Mouse (Mus musculus): ENCODE results near the gene Otub2.

The Otub2 gene

GRCm38 (mm10) chr12:103388505-103389347 lies at the start of gene Otub2:
Gene Otub2 (plus strand): TSS chr12:103388682.
- peak; percentile 96 for DNase-seq (ENCODE audit: low read depth, low spot score)

- DNase-seq (ENCODE audit: low read depth, low spot score), result no peak
These were observed 47.3 kb upstream of the Otub2 start for GRCm38 (mm10) chr12:103341212-103341611.

GRCm38 (mm10) chr12:103343456-103343855 lies 45.0 kb upstream of the Otub2 start:
- no peak for DNase-seq (ENCODE audit: low read depth, low spot score)

GRCm38 (mm10) chr12:103344934-103345333 lies 43.5 kb upstream of the Otub2 start:
- no peak for DNase-seq (ENCODE audit: low read depth, low spot score)

- no peak for DNase-seq (ENCODE audit: low read depth, low spot score)
These were observed 41.5 kb upstream of the Otub2 start for GRCm38 (mm10) chr12:103346945-103347344.

GRCm38 (mm10) chr12:103347406-103347805 lies 41.1 kb upstream of the Otub2 start:
- DNase-seq (ENCODE audit: low read depth, low spot score), result no peak

- DNase-seq (ENCODE audit: low read depth, low spot score), result peak; percentile 67
These were observed 40.0 kb upstream of the Otub2 start for GRCm38 (mm10) chr12:103348506-103348905.

GRCm38 (mm10) chr12:103352735-103353134 lies 35.7 kb upstream of the Otub2 start:
- DNase-seq (ENCODE audit: low read depth, low spot score), result no peak

GRCm38 (mm10) chr12:103353538-103353937 lies 34.9 kb upstream of the Otub2 start:
- no peak for DNase-seq (ENCODE audit: low read depth, low spot score)

GRCm38 (mm10) chr12:103355746-103356414 lies 32.6 kb upstream of the Otub2 start, which contains the start of gene Asb2:
Gene Asb2 (minus strand): TSS chr12:103356001.
- no peak for DNase-seq (ENCODE audit: low read depth, low spot score)

- DNase-seq (ENCODE audit: low read depth, low spot score), result no peak
These were observed 32.1 kb upstream of the Otub2 start for GRCm38 (mm10) chr12:103356415-103356748.

- DNase-seq (ENCODE audit: low read depth, low spot score), result no peak
These were observed 30.3 kb upstream of the Otub2 start for GRCm38 (mm10) chr12:103358216-103358615.

GRCm38 (mm10) chr12:103358951-103359801 lies 29.3 kb upstream of the Otub2 start:
- no peak for DNase-seq (ENCODE audit: low read depth, low spot score)

GRCm38 (mm10) chr12:103360812-103361211 lies 27.7 kb upstream of the Otub2 start:
- DNase-seq (ENCODE audit: low read depth, low spot score), result no peak

- DNase-seq (ENCODE audit: low read depth, low spot score), result no peak
These were observed 26.8 kb upstream of the Otub2 start for GRCm38 (mm10) chr12:103361539-103362307.

GRCm38 (mm10) chr12:103362336-103362735 lies 26.1 kb upstream of the Otub2 start:
- DNase-seq (ENCODE audit: low read depth, low spot score), result no peak

GRCm38 (mm10) chr12:103367171-103367570 lies 21.3 kb upstream of the Otub2 start:
- no peak for DNase-seq (ENCODE audit: low read depth, low spot score)

GRCm38 (mm10) chr12:103367620-103368325 lies 20.7 kb upstream of the Otub2 start:
- DNase-seq (ENCODE audit: low read depth, low spot score), result peak; percentile 80

- DNase-seq (ENCODE audit: low read depth, low spot score), result no peak
These were observed 20.2 kb upstream of the Otub2 start for GRCm38 (mm10) chr12:103368326-103368669.

- no peak for DNase-seq (ENCODE audit: low read depth, low spot score)
These were observed 19.7 kb upstream of the Otub2 start for GRCm38 (mm10) chr12:103368777-103369176.

- no peak for DNase-seq (ENCODE audit: low read depth, low spot score)
These were observed 17.6 kb upstream of the Otub2 start for GRCm38 (mm10) chr12:103370861-103371260.
